ENCODE assay signal across 8 mouse cellular contexts in genomic region chr13:35741040-35741619, GRCm38 (mm10).
A peak's percentile ranks its signal among the peaks of the same experiment; 100 is the strongest.
DNase-seq lines count a peak whose midpoint lies in the region; ATAC-seq and TF ChIP-seq lines count a peak whose summit lies in the region.

No protein-coding gene starts in this region.

- no peaks in the 10 kb centered on the region for H3K9me3 ChIP-seq in intestine, postnatal 0 days (ENCODE audit: control insufficient read depth)
- peaks cover 6% of the 10 kb centered on the region for H3K9me3 ChIP-seq in midbrain, embryonic 11.5 days (ENCODE audit: control insufficient read depth, low read length)

- peak overlapping the region; percentile 95 for H3K27ac ChIP-seq in intestine, postnatal 0 days (ENCODE audit: low read depth, low read length)
- peak overlapping the region; percentile 82 for H3K27ac ChIP-seq in midbrain, embryonic 11.5 days (ENCODE audit: low read depth, low read length)

- H3K4me3 ChIP-seq in intestine, postnatal 0 days (ENCODE audit: low read depth, low read length), result peak overlapping the region; percentile 98
- H3K4me3 ChIP-seq in midbrain, embryonic 11.5 days (ENCODE audit: low read depth, low read length), result peak overlapping the region; percentile 89

- peak; percentile 96 for ATAC-seq in intestine, postnatal 0 days
- peak; percentile 94 for ATAC-seq in midbrain, embryonic 11.5 days (ENCODE audit: low FRiP score)

- peak; percentile 71 for TF ChIP-seq CTCF in intestine, postnatal 0 days (IDR thresholded peaks at IDR 0.05; ENCODE audit: low read depth)

- no peaks in the 10 kb centered on the region for H3K36me3 ChIP-seq in intestine, postnatal 0 days (ENCODE audit: control insufficient read depth, insufficient read depth)
- no peaks in the 10 kb centered on the region for H3K36me3 ChIP-seq in midbrain, embryonic 11.5 days (ENCODE audit: control insufficient read depth, insufficient read depth, low read length)

- 0 out of 2 replicates have a peak, but pooled peaks cover 4% of the 10 kb centered on the region for H3K27me3 ChIP-seq in intestine, postnatal 0 days (replicated peaks; ENCODE audit: control insufficient read depth, insufficient read depth, low read length)
- H3K27me3 ChIP-seq in midbrain, embryonic 11.5 days (ENCODE audit: control insufficient read depth, insufficient read depth, low read length), result peaks cover 28% of the 10 kb centered on the region

- DNase-seq in adrenal gland, postnatal 10 days, result peak; percentile 97
- peak; percentile 95 for DNase-seq in embryo, embryonic 9.5 days (ENCODE audit: extremely low spot score)
- DNase-seq in gastrocnemius, postnatal 4 days (ENCODE audit: low spot score in 2 of 2), result peak; percentile 89 to 94
- DNase-seq in left cerebral cortex, postnatal 36 days (ENCODE audit: low spot score in 2 of 2), result peak; percentile 83 to 92
- peak; percentile 98 for DNase-seq in midbrain, embryonic 11.5 days (ENCODE audit: low spot score, missing footprints)
- peak; percentile 86 for DNase-seq in right cerebral cortex, postnatal 4 days
- DNase-seq in yolk sac, embryonic 10.5 days (ENCODE audit: low spot score), result peak; percentile 95

- H3K9ac ChIP-seq in intestine, postnatal 0 days (ENCODE audit: low read depth, low read length), result peak overlapping the region; percentile 94
- peak overlapping the region; percentile 95 for H3K9ac ChIP-seq in midbrain, embryonic 11.5 days (ENCODE audit: low read length)

- intact Hi-C loops in left cerebral cortex, postnatal 36 days (cut with DNase I), result no loop called here

- peaks cover 3% of the 10 kb centered on the region; the same call in 1 of the 2 replicates for H3K4me1 ChIP-seq in intestine, postnatal 0 days (replicated peaks; ENCODE audit: control insufficient read depth, insufficient read depth, low read length)
- H3K4me1 ChIP-seq in midbrain, embryonic 11.5 days (ENCODE audit: control insufficient read depth, insufficient read depth, low read length), result peaks cover 10% of the 10 kb centered on the region

- WGBS in intestine, postnatal 0 days, result under 1% methylated on average over 54 of the region's 68 CpGs
- WGBS in midbrain, embryonic 11.5 days, result 0% methylated on average over 51 of the region's 68 CpGs

- peak overlapping the region; percentile 96 for H3K4me2 ChIP-seq in intestine, postnatal 0 days (replicated peaks; ENCODE audit: low read depth)
- peak overlapping the region; percentile 64 for H3K4me2 ChIP-seq in midbrain, embryonic 11.5 days

Comparison
In these comparisons a context has a peak if more than half of its experiments do, and no peak if none do; other contexts are left out.
1. Peak in every context shown above with its lines: DNase-seq, ATAC-seq, H3K4me3 ChIP-seq and H3K27ac ChIP-seq.